Mouse (Mus musculus) G1E (cell line): ENCODE data around the gene Cdh3.

Experiments used
- CTCF ChIP-seq: IDR thresholded peaks from 2 replicates; pipeline ENCODE4 v1.5.1; 2012; ENCODE audit warnings: low read depth, low read length, inconsistent platforms, mixed read lengths
- GATA1 ChIP-seq: IDR thresholded peaks from 2 replicates; pipeline ENCODE4 v1.6.1; 2012; ENCODE audit warnings: borderline replicate concordance, low read length, inconsistent platforms, mixed read lengths
- POLR2AphosphoS5 ChIP-seq: IDR thresholded peaks from 2 replicates; pipeline ENCODE4 v1.6.1; 2012; ENCODE audit warnings: low read depth, low read length, inconsistent platforms; ENCODE audit not compliant: insufficient replicate concordance

GRCm38 (mm10) chr8:106584942-106585670 is 74.4 kb downstream of the Cdh3 start:
- no peak for TF ChIP-seq CTCF
- TF ChIP-seq GATA1: no peak
- no peak for TF ChIP-seq POLR2AphosphoS5
